Mouse (Mus musculus): ENCODE measurements around the gene Gm10192. TPM values are rescaled to one million over a fixed set of nuclear protein-coding genes. Genes with fewer than 3 reads are reported as not detected.
"Not testable (repeated sequence)": the region's sequence is repeated elsewhere in the genome, so short reads cannot be mapped to it uniquely, and the experiment has no call there.

Gene Gm10192
- polyA plus RNA-seq (2015; fragmentation: Nextera tagmentation; extraction: Ambion mirVana), result not detected in 2 replicates

DNA sequence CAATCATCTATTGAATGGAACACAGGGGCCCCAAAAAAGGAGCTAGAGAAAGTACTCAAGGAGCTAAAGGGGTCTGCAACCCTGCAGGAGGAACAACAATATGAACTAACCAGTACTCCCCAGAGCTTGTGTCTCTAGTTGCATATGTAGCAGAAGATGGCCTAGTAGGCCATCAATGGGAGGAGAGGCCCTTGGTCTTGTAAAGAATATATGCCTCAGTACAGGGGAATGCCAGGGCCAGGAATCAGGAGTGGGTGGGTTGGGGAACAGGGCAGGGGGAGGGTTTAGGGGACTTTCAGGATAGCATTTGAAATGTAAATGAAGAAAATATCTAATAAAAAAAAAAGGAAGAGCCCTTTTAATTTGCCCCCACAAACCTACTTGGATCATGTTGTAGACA is at the start of gene Gm10192:
Gene Gm10192, minus strand, starts transcription at position 101 of the 400 bp plus-strand sequence.
- not testable (repeated sequence) for H3K36me3 ChIP-seq; ATAC-seq (replicated peaks; ENCODE audit: low FRiP score); H3K9ac ChIP-seq; H3K4me3 ChIP-seq (replicated peaks); H3K9me3 ChIP-seq (replicated peaks); H3K4me2 ChIP-seq; H3K27me3 ChIP-seq; H3K27ac ChIP-seq; H3K4me1 ChIP-seq

DNA sequence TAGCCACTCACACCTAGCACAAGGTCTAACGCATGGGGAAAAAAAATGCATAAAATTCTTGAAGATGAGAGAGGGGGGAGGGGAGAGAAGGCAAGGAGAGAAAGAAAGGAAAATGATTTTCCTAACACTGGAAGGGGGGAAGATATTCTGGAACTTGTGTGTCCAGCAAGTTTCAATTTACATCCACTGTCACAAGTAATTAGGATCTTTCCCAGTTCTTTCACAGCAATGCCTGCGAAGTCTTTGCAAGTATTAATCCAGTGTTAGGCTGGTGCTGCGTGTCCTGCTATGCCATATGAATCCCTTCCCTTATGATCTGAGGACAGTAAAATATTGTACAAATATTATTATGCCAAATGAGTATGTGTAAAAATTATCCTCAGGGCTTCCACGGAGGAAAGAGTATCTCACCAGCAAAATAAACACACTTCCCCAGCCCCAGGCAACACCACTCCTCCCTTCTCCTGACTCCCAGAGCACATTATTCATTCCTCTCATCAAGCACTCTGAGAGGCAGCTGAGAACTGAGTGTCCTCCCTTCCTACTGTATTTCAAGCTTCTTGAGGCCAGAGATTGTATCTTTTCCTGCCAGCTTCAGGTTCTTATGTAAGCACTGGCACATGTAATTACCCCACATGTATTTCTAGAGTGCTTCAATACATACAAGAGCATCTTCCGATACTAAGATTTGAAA is 47.6 kb upstream of the Gm10192 start:
- no peaks in the 10 kb centered on the region for H3K27me3 ChIP-seq
- H3K4me1 ChIP-seq, result peaks cover 4% of the 10 kb centered on the region; the same call in 1 of the 2 replicates
- ATAC-seq (replicated peaks; ENCODE audit: low FRiP score), result peak; percentile 87
- H3K4me2 ChIP-seq, result no peak overlapping the region
- H3K27ac ChIP-seq, result 0 out of 2 replicates have a peak overlapping the region, but pooled peaks have one; percentile 32
- H3K9ac ChIP-seq, result no peak overlapping the region
- no peaks in the 10 kb centered on the region for H3K9me3 ChIP-seq (replicated peaks)
- H3K36me3 ChIP-seq, result no peaks in the 10 kb centered on the region
- no peak overlapping the region for H3K4me3 ChIP-seq (replicated peaks)
- WGBS, result 37% methylated on average over 5 of the region's 5 CpGs

DNA sequence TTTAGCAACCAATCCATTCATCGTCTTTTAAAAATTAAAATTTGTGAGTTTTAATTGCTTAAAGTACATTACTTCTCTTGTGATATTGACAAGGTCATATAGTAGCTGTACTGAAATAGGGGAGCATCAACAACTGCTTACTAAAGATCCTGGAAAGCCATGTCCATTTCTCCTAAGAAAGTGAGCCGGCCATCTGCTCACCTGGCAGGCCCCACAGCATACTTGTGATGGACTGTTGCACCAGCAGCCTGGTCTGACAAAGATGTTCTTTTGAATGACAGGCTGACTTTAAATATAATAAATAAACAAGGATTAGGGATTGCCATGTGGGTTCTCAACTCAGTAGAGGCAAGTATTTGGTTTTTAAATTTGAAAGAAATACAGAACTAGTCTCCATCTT is 36.7 kb upstream of the Gm10192 start:
- Histone ChIP-seq H3K4me2 (no peak overlapping the region), H3K4me1 (no peaks in the 10 kb centered on the region), H3K36me3 (no peaks in the 10 kb centered on the region), H3K4me3 (replicated peaks) (no peak overlapping the region), H3K9ac (no peak overlapping the region), H3K27me3 (no peaks in the 10 kb centered on the region), H3K27ac (no peak overlapping the region), H3K9me3 (replicated peaks) (no peaks in the 10 kb centered on the region)
- no peak for ATAC-seq (replicated peaks; ENCODE audit: low FRiP score)
- 93% methylated on average over 2 of the region's 2 CpGs for WGBS

DNA sequence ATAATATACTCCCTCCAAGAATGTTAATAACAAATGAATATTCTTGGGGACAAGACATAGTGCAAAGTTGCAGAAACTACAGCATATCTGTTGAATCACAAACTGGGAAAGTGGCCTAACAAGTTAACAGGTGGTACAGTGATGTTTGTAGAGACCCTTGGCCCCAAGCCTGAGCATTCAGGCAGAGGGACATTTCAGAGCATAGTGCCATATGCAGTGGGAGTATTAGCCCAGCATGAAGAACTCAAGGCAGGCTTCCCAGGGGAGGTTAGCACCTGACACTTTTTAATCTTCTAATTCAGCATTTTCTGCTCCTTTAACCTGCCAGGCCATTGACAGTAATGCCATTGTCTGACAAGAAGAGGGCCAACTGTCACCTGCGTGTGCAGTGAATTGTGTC is 34.9 kb upstream of the Gm10192 start:
- Histone ChIP-seq H3K4me1 (no peaks in the 10 kb centered on the region), H3K4me3 (replicated peaks) (no peak overlapping the region), H3K27me3 (no peaks in the 10 kb centered on the region), H3K36me3 (no peaks in the 10 kb centered on the region), H3K27ac (no peak overlapping the region), H3K9ac (no peak overlapping the region), H3K9me3 (replicated peaks) (no peaks in the 10 kb centered on the region), H3K4me2 (no peak overlapping the region)
- WGBS, result 82% methylated on average over 1 of the region's 1 CpGs
- ATAC-seq (replicated peaks; ENCODE audit: low FRiP score), result no peak

DNA sequence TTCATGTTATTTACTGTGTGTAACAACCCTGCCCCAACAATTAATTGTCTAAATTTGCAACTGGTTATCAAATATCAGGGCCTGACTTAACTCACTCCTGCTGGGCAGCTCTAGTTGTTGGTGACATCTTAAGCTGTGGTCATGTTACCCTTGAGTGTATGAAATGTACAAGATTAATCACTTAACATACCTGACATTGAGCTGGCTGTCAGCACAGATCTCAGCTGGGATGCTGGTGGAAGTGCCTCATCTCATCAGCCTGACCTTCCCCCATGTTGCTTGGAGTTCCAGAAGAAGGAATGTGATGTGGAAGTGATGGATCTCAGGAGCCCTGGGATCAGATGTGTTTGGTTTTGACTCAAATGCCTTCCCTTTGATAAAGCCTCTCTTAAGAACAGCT is 29.5 kb upstream of the Gm10192 start:
- Histone ChIP-seq H3K4me3 (replicated peaks) (no peak overlapping the region), H3K36me3 (no peaks in the 10 kb centered on the region), H3K27ac (no peak overlapping the region), H3K4me1 (no peaks in the 10 kb centered on the region), H3K9ac (no peak overlapping the region), H3K4me2 (no peak overlapping the region), H3K9me3 (replicated peaks) (no peaks in the 10 kb centered on the region), H3K27me3 (no peaks in the 10 kb centered on the region)
- ATAC-seq (replicated peaks; ENCODE audit: low FRiP score), result no peak

DNA sequence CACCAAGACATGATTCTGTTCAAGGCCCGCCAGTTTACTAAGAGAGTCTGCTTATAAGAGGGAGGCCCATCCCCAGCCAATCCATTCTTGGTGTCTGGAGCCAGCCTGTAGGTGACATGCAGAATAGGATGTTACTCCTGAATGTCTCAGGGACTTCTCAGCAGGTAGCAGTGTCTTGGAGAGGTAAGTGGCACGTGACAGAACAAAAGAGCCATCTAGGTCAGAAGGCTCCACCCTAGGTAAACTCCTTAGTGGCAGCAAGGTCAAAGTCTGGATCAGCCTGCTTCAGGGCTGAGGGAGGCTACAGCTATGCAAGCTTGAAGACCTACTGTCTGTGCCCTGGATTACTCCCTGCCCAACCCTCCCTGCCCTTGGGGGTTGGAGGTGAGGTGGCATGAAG is 20.0 kb upstream of the Gm10192 start:
- not testable (repeated sequence) for H3K27ac ChIP-seq; H3K4me2 ChIP-seq; H3K36me3 ChIP-seq; H3K4me3 ChIP-seq (replicated peaks); H3K9ac ChIP-seq; H3K27me3 ChIP-seq; ATAC-seq (replicated peaks; ENCODE audit: low FRiP score); H3K4me1 ChIP-seq; H3K9me3 ChIP-seq (replicated peaks)
- WGBS, result 77% methylated on average over 2 of the region's 2 CpGs

DNA sequence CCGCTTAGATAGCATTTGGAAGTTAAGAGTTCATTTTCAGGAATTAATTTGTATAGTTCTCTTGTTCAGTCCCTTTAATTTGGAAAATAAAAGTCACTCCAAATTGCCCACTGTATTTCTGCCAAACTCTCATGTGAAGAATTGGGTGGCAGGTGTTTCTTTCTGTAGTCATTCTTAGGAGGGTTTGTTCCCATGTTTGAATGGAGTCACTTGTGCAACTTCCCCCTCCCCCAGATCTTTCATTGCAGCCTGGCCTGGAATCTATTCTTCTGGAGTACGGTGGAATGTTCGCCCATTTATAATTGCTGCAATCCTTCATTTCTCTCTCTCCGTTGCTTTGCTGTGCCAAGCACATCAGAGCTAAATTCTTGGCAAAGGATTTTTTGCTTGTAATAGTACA is 10.2 kb upstream of the Gm10192 start:
- no peak overlapping the region for H3K27ac ChIP-seq
- no peaks in the 10 kb centered on the region for H3K9me3 ChIP-seq (replicated peaks)
- H3K4me3 ChIP-seq (replicated peaks), result no peak overlapping the region
- WGBS, result 64% methylated on average over 4 of the region's 4 CpGs
- no peak overlapping the region for H3K9ac ChIP-seq
- H3K4me2 ChIP-seq, result no peak overlapping the region
- no peak for ATAC-seq (replicated peaks; ENCODE audit: low FRiP score)
- no peaks in the 10 kb centered on the region for H3K27me3 ChIP-seq
- no peaks in the 10 kb centered on the region for H3K4me1 ChIP-seq
- H3K36me3 ChIP-seq, result no peaks in the 10 kb centered on the region

DNA sequence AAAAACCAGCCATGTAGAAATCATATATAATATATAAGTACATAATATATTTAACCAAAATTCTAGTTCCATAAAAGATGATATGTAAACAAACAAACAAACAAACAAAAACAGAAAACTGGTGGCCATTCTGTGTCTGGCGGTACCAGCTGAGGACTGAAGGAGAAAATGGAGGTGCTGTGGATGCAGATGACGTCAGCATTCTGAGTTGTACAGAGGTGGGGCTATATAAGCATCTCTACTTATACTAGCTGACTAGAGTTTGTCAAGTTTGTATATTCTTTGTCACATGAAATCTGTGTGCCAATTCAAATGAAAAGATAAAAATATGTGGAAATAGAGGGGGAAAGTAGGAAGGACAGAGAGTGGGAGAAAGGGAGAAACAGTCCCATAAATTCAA is 9.6 kb upstream of the Gm10192 start:
- no peak overlapping the region for H3K4me3 ChIP-seq (replicated peaks)
- H3K9me3 ChIP-seq (replicated peaks), result no peaks in the 10 kb centered on the region
- H3K27ac ChIP-seq, result no peak overlapping the region
- no peaks in the 10 kb centered on the region for H3K4me1 ChIP-seq
- WGBS, result 90% methylated on average over 2 of the region's 2 CpGs
- H3K9ac ChIP-seq, result no peak overlapping the region
- ATAC-seq (replicated peaks; ENCODE audit: low FRiP score), result no peak
- H3K36me3 ChIP-seq, result no peaks in the 10 kb centered on the region
- H3K27me3 ChIP-seq, result no peaks in the 10 kb centered on the region
- no peak overlapping the region for H3K4me2 ChIP-seq

DNA sequence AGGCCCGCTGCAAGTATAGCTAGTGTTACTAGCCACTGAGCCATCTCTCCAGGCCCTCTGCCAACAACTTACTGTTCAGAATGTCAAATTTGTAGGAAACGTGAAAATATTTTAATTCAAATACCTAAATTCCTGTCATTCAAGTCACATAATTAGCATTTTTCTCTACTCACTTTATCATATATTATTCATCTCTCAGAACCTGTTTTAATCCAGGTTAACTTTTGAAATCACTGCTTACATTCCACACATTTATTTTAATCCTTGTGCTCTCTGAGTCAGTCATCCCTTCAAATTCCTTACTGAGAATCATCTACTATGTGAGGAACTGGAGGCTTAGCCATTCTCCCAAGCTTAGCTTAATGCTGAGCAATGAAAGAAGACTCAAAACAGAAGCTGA is 2.6 kb downstream of the Gm10192 start:
- WGBS, result 87% methylated on average over 2 of the region's 2 CpGs
- no peak overlapping the region for H3K9ac ChIP-seq
- no peaks in the 10 kb centered on the region for H3K4me1 ChIP-seq
- no peak for ATAC-seq (replicated peaks; ENCODE audit: low FRiP score)
- H3K4me3 ChIP-seq (replicated peaks), result no peak overlapping the region
- no peaks in the 10 kb centered on the region for H3K9me3 ChIP-seq (replicated peaks)
- H3K27me3 ChIP-seq, result no peaks in the 10 kb centered on the region
- H3K27ac ChIP-seq, result no peak overlapping the region
- H3K36me3 ChIP-seq, result no peaks in the 10 kb centered on the region
- H3K4me2 ChIP-seq, result no peak overlapping the region

DNA sequence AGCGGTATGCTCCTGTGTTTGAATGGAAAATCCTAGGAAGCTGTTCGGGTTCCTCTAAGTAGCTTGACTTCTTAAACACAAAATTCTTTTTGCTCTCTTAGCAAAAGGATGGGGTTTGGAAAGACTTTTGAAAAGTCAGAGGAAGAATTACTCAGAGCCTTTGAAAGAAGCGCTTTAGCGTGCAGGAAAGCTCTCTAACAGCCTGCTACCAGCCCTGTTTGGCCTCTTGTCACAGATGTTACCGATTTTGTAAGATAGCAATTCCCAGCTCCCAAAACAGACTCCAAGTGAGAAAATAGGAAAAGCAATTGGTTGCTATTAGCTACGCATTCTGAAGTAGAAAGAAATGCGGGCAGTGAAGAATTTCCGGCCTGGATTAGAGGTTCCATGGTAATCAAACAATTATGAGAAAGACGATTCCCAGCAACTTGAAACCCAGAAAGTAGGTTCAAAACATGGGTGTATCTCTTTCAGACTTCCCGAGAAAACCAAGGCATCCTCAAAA is 26.1 kb downstream of the Gm10192 start:
- H3K4me2 ChIP-seq, result no peak overlapping the region
- no peaks in the 10 kb centered on the region for H3K9me3 ChIP-seq (replicated peaks)
- H3K36me3 ChIP-seq, result no peaks in the 10 kb centered on the region
- H3K4me1 ChIP-seq, result no peaks in the 10 kb centered on the region
- no peak for ATAC-seq (replicated peaks; ENCODE audit: low FRiP score)
- WGBS, result 73% methylated on average over 10 of the region's 10 CpGs
- no peaks in the 10 kb centered on the region for H3K27me3 ChIP-seq
- H3K27ac ChIP-seq, result no peak overlapping the region
- H3K4me3 ChIP-seq (replicated peaks), result no peak overlapping the region
- no peak overlapping the region for H3K9ac ChIP-seq

DNA sequence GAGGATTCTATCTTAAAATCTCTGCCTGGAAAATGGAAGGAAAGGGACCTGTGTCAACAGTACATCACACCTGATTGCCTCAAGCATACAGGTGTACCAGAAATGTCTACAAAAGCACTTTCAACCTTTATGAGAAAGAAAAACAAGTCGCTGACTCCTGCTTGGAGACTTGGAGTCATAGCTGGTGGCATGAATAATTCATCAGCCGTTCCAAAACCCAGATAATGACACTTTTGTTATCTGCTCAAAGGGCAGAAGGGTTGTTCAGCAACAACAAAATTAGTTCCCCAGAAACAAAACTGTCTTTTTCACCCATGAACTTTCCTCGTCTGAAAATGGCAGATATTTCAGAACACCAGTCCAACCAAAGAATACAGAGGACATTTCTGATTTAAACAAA is 26.9 kb downstream of the Gm10192 start:
- no peaks in the 10 kb centered on the region for H3K27me3 ChIP-seq
- no peaks in the 10 kb centered on the region for H3K9me3 ChIP-seq (replicated peaks)
- no peak overlapping the region for H3K9ac ChIP-seq
- no peak overlapping the region for H3K27ac ChIP-seq
- H3K4me1 ChIP-seq, result no peaks in the 10 kb centered on the region
- no peak overlapping the region for H3K4me3 ChIP-seq (replicated peaks)
- WGBS, result 57% methylated on average over 3 of the region's 3 CpGs
- no peak for ATAC-seq (replicated peaks; ENCODE audit: low FRiP score)
- no peaks in the 10 kb centered on the region for H3K36me3 ChIP-seq
- no peak overlapping the region for H3K4me2 ChIP-seq

DNA sequence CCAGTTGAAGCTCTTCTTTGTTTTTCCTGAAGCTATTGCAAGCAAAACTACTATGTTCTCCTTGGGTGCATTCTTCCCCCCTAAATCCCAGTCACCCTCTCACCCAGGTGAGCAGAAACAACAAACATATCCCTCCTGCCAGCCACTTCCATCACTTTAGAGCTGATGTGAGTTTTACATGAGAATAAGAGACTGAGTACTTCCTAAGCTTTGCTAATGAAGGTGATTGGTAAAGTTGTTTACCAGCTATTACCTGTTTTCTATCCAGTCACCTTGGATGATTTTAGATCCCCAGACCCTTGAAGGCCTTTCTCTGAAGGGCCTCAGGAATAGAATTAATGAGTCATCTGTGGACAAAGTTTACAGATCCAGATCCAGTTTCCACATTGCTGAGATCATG is 29.4 kb downstream of the Gm10192 start:
- Histone ChIP-seq H3K4me1 (no peaks in the 10 kb centered on the region), H3K27me3 (no peaks in the 10 kb centered on the region), H3K9me3 (replicated peaks) (no peaks in the 10 kb centered on the region), H3K9ac (no peak overlapping the region), H3K4me3 (replicated peaks) (no peak overlapping the region), H3K27ac (no peak overlapping the region), H3K36me3 (no peaks in the 10 kb centered on the region), H3K4me2 (no peak overlapping the region)
- no peak for ATAC-seq (replicated peaks; ENCODE audit: low FRiP score)

DNA sequence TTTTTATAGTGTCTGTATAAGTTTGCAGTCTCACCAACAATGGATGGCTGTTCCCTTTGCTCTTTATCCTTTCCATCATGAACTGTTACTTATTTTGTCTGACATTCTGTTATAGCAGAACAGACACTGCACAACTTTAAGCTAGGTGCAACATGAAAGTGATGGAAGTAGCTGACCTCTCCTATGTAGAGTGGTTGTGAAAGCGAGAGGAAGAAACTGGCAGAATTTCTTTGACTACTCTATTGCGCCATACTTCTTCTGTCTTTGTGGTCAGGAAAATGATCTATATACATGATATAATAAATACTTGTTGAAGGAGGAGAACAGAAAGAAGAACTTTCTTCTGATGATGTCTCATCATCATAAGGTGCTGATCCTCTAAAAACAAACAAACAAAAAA is 40.5 kb downstream of the Gm10192 start:
- no peak for ATAC-seq (replicated peaks; ENCODE audit: low FRiP score)
- no peak overlapping the region for H3K4me3 ChIP-seq (replicated peaks)
- no peak overlapping the region for H3K27ac ChIP-seq
- H3K4me2 ChIP-seq, result no peak overlapping the region
- 84% methylated on average over 2 of the region's 2 CpGs for WGBS
- no peaks in the 10 kb centered on the region for H3K4me1 ChIP-seq
- H3K27me3 ChIP-seq, result no peaks in the 10 kb centered on the region
- H3K9ac ChIP-seq, result no peak overlapping the region
- no peaks in the 10 kb centered on the region for H3K9me3 ChIP-seq (replicated peaks)
- H3K36me3 ChIP-seq, result no peaks in the 10 kb centered on the region
